Mouse (Mus musculus): ENCODE measurements around the gene Fadd. TPM values are rescaled to one million over a fixed set of nuclear protein-coding genes. Genes with fewer than 3 reads are reported as not detected.
A peak's percentile ranks its signal among the peaks of the same experiment; 100 is the strongest.

Gene Fadd
- polyA plus RNA-seq, 1 experiment from 2014 or later, result 11.2 TPM

GRCm38 (mm10) chr7:144539146-144539545 is 43.1 kb downstream of the Fadd start:
- Histone ChIP-seq H3K9me3 (replicated peaks; ENCODE audit: control insufficient read depth, low read length) (no peaks in the 10 kb centered on the region), H3K27ac (replicated peaks; ENCODE audit: low read depth, low read length) (no peak overlapping the region), H3K4me3 (ENCODE audit: low read depth, low read length) (no peak overlapping the region), H3K9ac (replicated peaks; ENCODE audit: low read length) (no peak overlapping the region), H3K36me3 (replicated peaks; ENCODE audit: control insufficient read depth, insufficient read depth, low read depth, low read length) (no peaks in the 10 kb centered on the region), H3K4me1 (ENCODE audit: control insufficient read depth, insufficient read depth, low read length) (no peaks in the 10 kb centered on the region), H3K27me3 (ENCODE audit: control insufficient read depth, insufficient read depth, low read length) (no peaks in the 10 kb centered on the region), H3K4me2 (ENCODE audit: low read depth, low read length) (no peak overlapping the region)
- 75% methylated on average over 2 of the region's 2 CpGs for WGBS
- ATAC-seq (replicated peaks; ENCODE audit: insufficient number of reproducible peaks, low FRiP score, low TSS enrichment, low read depth) (no peak), DNase-seq (ENCODE audit: low spot score) (no peak)

GRCm38 (mm10) chr7:144538030-144538644 is 44.1 kb downstream of the Fadd start:
- 89% methylated on average over 4 of the region's 4 CpGs for WGBS
- Histone ChIP-seq H3K36me3 (replicated peaks; ENCODE audit: control insufficient read depth, insufficient read depth, low read depth, low read length) (no peaks in the 10 kb centered on the region), H3K4me1 (ENCODE audit: control insufficient read depth, insufficient read depth, low read length) (no peaks in the 10 kb centered on the region), H3K4me2 (ENCODE audit: low read depth, low read length) (no peak overlapping the region), H3K27ac (replicated peaks; ENCODE audit: low read depth, low read length) (no peak overlapping the region), H3K9ac (replicated peaks; ENCODE audit: low read length) (no peak overlapping the region), H3K9me3 (replicated peaks; ENCODE audit: control insufficient read depth, low read length) (no peaks in the 10 kb centered on the region), H3K27me3 (ENCODE audit: control insufficient read depth, insufficient read depth, low read length) (no peaks in the 10 kb centered on the region), H3K4me3 (ENCODE audit: low read depth, low read length) (no peak overlapping the region)
- DNase-seq (ENCODE audit: low spot score) (no peak), ATAC-seq (replicated peaks; ENCODE audit: insufficient number of reproducible peaks, low FRiP score, low TSS enrichment, low read depth) (no peak)

GRCm38 (mm10) chr7:144536367-144536766 is 45.9 kb downstream of the Fadd start:
- H3K9me3 ChIP-seq (replicated peaks; ENCODE audit: control insufficient read depth, low read length), result no peaks in the 10 kb centered on the region

GRCm38 (mm10) chr7:144534773-144535172 is 47.5 kb downstream of the Fadd start:
- H3K4me2 ChIP-seq (ENCODE audit: low read depth, low read length), result no peak overlapping the region
- H3K4me3 ChIP-seq (ENCODE audit: low read depth, low read length), result no peak overlapping the region
- H3K27me3 ChIP-seq (ENCODE audit: control insufficient read depth, insufficient read depth, low read length), result no peaks in the 10 kb centered on the region
- WGBS, result 72% methylated on average over 3 of the region's 3 CpGs
- DNase-seq (ENCODE audit: low spot score), result no peak
- H3K9me3 ChIP-seq (replicated peaks; ENCODE audit: control insufficient read depth, low read length), result no peaks in the 10 kb centered on the region
- H3K27ac ChIP-seq (replicated peaks; ENCODE audit: low read depth, low read length), result no peak overlapping the region
- H3K36me3 ChIP-seq (replicated peaks; ENCODE audit: control insufficient read depth, insufficient read depth, low read depth, low read length), result no peaks in the 10 kb centered on the region
- ATAC-seq (replicated peaks; ENCODE audit: insufficient number of reproducible peaks, low FRiP score, low TSS enrichment, low read depth), result no peak
- no peak overlapping the region for H3K9ac ChIP-seq (replicated peaks; ENCODE audit: low read length)
- H3K4me1 ChIP-seq (ENCODE audit: control insufficient read depth, insufficient read depth, low read length), result no peaks in the 10 kb centered on the region

More at GRCm38 (mm10) chr7:144536367-144536766, 45.9 kb downstream of the Fadd start:
- H3K4me3 ChIP-seq (ENCODE audit: low read depth, low read length), result no peak overlapping the region
- WGBS, result 75% methylated on average over 3 of the region's 3 CpGs
- H3K4me1 ChIP-seq (ENCODE audit: control insufficient read depth, insufficient read depth, low read length), result no peaks in the 10 kb centered on the region
- no peaks in the 10 kb centered on the region for H3K36me3 ChIP-seq (replicated peaks; ENCODE audit: control insufficient read depth, insufficient read depth, low read depth, low read length)
- no peak overlapping the region for H3K4me2 ChIP-seq (ENCODE audit: low read depth, low read length)
- H3K9ac ChIP-seq (replicated peaks; ENCODE audit: low read length), result no peak overlapping the region
- no peaks in the 10 kb centered on the region for H3K27me3 ChIP-seq (ENCODE audit: control insufficient read depth, insufficient read depth, low read length)
- ATAC-seq (replicated peaks; ENCODE audit: insufficient number of reproducible peaks, low FRiP score, low TSS enrichment, low read depth), result no peak
- DNase-seq (ENCODE audit: low spot score), result no peak
- no peak overlapping the region for H3K27ac ChIP-seq (replicated peaks; ENCODE audit: low read depth, low read length)

GRCm38 (mm10) chr7:144531585-144532378 is 50.5 kb downstream of the Fadd start:
- H3K27ac ChIP-seq (replicated peaks; ENCODE audit: low read depth, low read length), result no peak overlapping the region
- ATAC-seq (replicated peaks; ENCODE audit: insufficient number of reproducible peaks, low FRiP score, low TSS enrichment, low read depth) (no peak), DNase-seq (ENCODE audit: low spot score) (peak; percentile 15)
- H3K4me1 ChIP-seq (ENCODE audit: control insufficient read depth, insufficient read depth, low read length), result no peaks in the 10 kb centered on the region
- H3K4me2 ChIP-seq (ENCODE audit: low read depth, low read length), result no peak overlapping the region
- no peak overlapping the region for H3K4me3 ChIP-seq (ENCODE audit: low read depth, low read length)
- no peaks in the 10 kb centered on the region for H3K9me3 ChIP-seq (replicated peaks; ENCODE audit: control insufficient read depth, low read length)
- no peak overlapping the region for H3K9ac ChIP-seq (replicated peaks; ENCODE audit: low read length)
- H3K27me3 ChIP-seq (ENCODE audit: control insufficient read depth, insufficient read depth, low read length), result no peaks in the 10 kb centered on the region
- WGBS, result 34% methylated on average over 7 of the region's 7 CpGs
- H3K36me3 ChIP-seq (replicated peaks; ENCODE audit: control insufficient read depth, insufficient read depth, low read depth, low read length), result no peaks in the 10 kb centered on the region

- H3K4me2 ChIP-seq (ENCODE audit: low read depth, low read length), result no peak overlapping the region
- DNase-seq (ENCODE audit: low spot score) (no peak), ATAC-seq (replicated peaks; ENCODE audit: insufficient number of reproducible peaks, low FRiP score, low TSS enrichment, low read depth) (no peak)
- no peak overlapping the region for H3K9ac ChIP-seq (replicated peaks; ENCODE audit: low read length)
- no peaks in the 10 kb centered on the region for H3K4me1 ChIP-seq (ENCODE audit: control insufficient read depth, insufficient read depth, low read length)
- H3K4me3 ChIP-seq (ENCODE audit: low read depth, low read length), result no peak overlapping the region
- 88% methylated on average over 3 of the region's 3 CpGs for WGBS
- no peaks in the 10 kb centered on the region for H3K36me3 ChIP-seq (replicated peaks; ENCODE audit: control insufficient read depth, insufficient read depth, low read depth, low read length)
- no peak overlapping the region for H3K27ac ChIP-seq (replicated peaks; ENCODE audit: low read depth, low read length)
- no peaks in the 10 kb centered on the region for H3K9me3 ChIP-seq (replicated peaks; ENCODE audit: control insufficient read depth, low read length)
- H3K27me3 ChIP-seq (ENCODE audit: control insufficient read depth, insufficient read depth, low read length), result no peaks in the 10 kb centered on the region
These were observed 52.4 kb downstream of the Fadd start for GRCm38 (mm10) chr7:144529851-144530250.

- WGBS, result 88% methylated on average over 1 of the region's 1 CpGs
These were observed 54.5 kb downstream of the Fadd start for GRCm38 (mm10) chr7:144527723-144528221.

More at GRCm38 (mm10) chr7:144527723-144528221, 54.5 kb downstream of the Fadd start:
- DNase-seq (ENCODE audit: low spot score), result no peak
- Histone ChIP-seq H3K36me3 (replicated peaks; ENCODE audit: control insufficient read depth, insufficient read depth, low read depth, low read length) (no peaks in the 10 kb centered on the region), H3K27ac (replicated peaks; ENCODE audit: low read depth, low read length) (no peak overlapping the region), H3K27me3 (ENCODE audit: control insufficient read depth, insufficient read depth, low read length) (no peaks in the 10 kb centered on the region), H3K9me3 (replicated peaks; ENCODE audit: control insufficient read depth, low read length) (no peaks in the 10 kb centered on the region), H3K9ac (replicated peaks; ENCODE audit: low read length) (no peak overlapping the region), H3K4me3 (ENCODE audit: low read depth, low read length) (no peak overlapping the region), H3K4me2 (ENCODE audit: low read depth, low read length) (no peak overlapping the region), H3K4me1 (ENCODE audit: control insufficient read depth, insufficient read depth, low read length) (no peaks in the 10 kb centered on the region)
- no peak for ATAC-seq (replicated peaks; ENCODE audit: insufficient number of reproducible peaks, low FRiP score, low TSS enrichment, low read depth)
